In genomic region chr13:45922467-45922866, GRCm38 (mm10) we compare ENCODE assay signal across 11 mouse cellular contexts. TPM values are rescaled to one million over a fixed set of nuclear protein-coding genes. Genes with fewer than 3 reads are reported as not detected.
A peak's percentile ranks its signal among the peaks of the same experiment; 100 is the strongest.
DNase-seq lines count a peak whose midpoint lies in the region; ATAC-seq and TF ChIP-seq lines count a peak whose summit lies in the region.
"Had no signal": no experiment of that assay in that cellular context is flagged by ENCODE, and none has a peak within 500 bp of the region (broad histone marks: within the 10 kb centered on the region; RNA-seq: fewer than 3 reads in every experiment).

No protein-coding gene starts in this region.

- TF ChIP-seq CTCF in intestine, postnatal 0 days (IDR thresholded peaks at IDR 0.05; ENCODE audit: low read depth): no peak
- no peak for TF ChIP-seq CTCF in thymus, adult 2 months (IDR thresholded peaks at IDR 0.05; ENCODE audit: borderline replicate concordance, control insufficient read depth, extremely low read depth, insufficient read depth, low read length, poor library complexity)

- H3K9me3 ChIP-seq in intestine, embryonic 14.5 days (ENCODE audit: control insufficient read depth, low read length): no peaks in the 10 kb centered on the region
- no peaks in the 10 kb centered on the region for H3K9me3 ChIP-seq in intestine, postnatal 0 days (ENCODE audit: control insufficient read depth)
- H3K9me3 ChIP-seq: hindbrain, embryonic 15.5 days had no signal

- TF ChIP-seq POLR2A in thymus, adult 2 months (IDR thresholded peaks at IDR 0.05; ENCODE audit: control insufficient read depth, extremely low read depth, insufficient read depth, low read length, poor library complexity): no peak

- no peaks in the 10 kb centered on the region for H3K27me3 ChIP-seq in intestine, embryonic 14.5 days (replicated peaks; ENCODE audit: control insufficient read depth, insufficient read depth, low read length)
- no peaks in the 10 kb centered on the region for H3K27me3 ChIP-seq in intestine, postnatal 0 days (replicated peaks; ENCODE audit: control insufficient read depth, insufficient read depth, low read length)
- H3K27me3 ChIP-seq in thymus, adult 2 months (ENCODE audit: control insufficient read depth, insufficient read depth, low read length): no peaks in the 10 kb centered on the region
- H3K27me3 ChIP-seq: hindbrain, embryonic 15.5 days had no signal

- no peak overlapping the region for H3K4me3 ChIP-seq in intestine, embryonic 14.5 days (ENCODE audit: low read depth, low read length)
- H3K4me3 ChIP-seq in intestine, postnatal 0 days (ENCODE audit: low read depth, low read length): no peak overlapping the region
- no peak overlapping the region for H3K4me3 ChIP-seq in thymus, adult 2 months (ENCODE audit: control insufficient read depth, insufficient read depth, low read length)
- H3K4me3 ChIP-seq: hindbrain, embryonic 15.5 days had no signal

- peaks cover 7% of the 10 kb centered on the region; the same call in 1 of the 2 replicates for H3K4me1 ChIP-seq in intestine, embryonic 14.5 days (replicated peaks; ENCODE audit: control insufficient read depth, insufficient read depth, low read length)
- H3K4me1 ChIP-seq in intestine, postnatal 0 days (replicated peaks; ENCODE audit: control insufficient read depth, insufficient read depth, low read length): no peaks in the 10 kb centered on the region
- peaks cover 19% of the 10 kb centered on the region for H3K4me1 ChIP-seq in thymus, adult 2 months (replicated peaks; ENCODE audit: control insufficient read depth, insufficient read depth, low read length)
- H3K4me1 ChIP-seq: hindbrain, embryonic 15.5 days had no signal

- peak overlapping the region; percentile 15; the same call in 1 of the 2 replicates for H3K4me2 ChIP-seq in intestine, embryonic 14.5 days (ENCODE audit: low read length)
- no peak overlapping the region for H3K4me2 ChIP-seq in intestine, postnatal 0 days (replicated peaks; ENCODE audit: low read depth)
- H3K4me2 ChIP-seq: hindbrain, embryonic 15.5 days had no signal

- peak; percentile 64 for DNase-seq in intestine, embryonic 14.5 days (ENCODE audit: low spot score)
- DNase-seq in adipocyte (ENCODE audit: low spot score): peak; percentile 21
- peak; percentile 49 for DNase-seq in lung, postnatal 10 days
- peak; percentile 54 for DNase-seq in thymus, adult 2 months
- no peak for DNase-seq in ovary, postnatal 10 days (ENCODE audit: low spot score)
- no peak for DNase-seq in frontal cortex, postnatal 14 days (ENCODE audit: low spot score in 2 of 2)
- DNase-seq in cerebellum, adult 8-10 months: no peak
- DNase-seq: cerebellum, adult 11 months; liver, postnatal 0 days had no signal

- H3K27ac ChIP-seq in intestine, embryonic 14.5 days (ENCODE audit: low read depth): peak overlapping the region; percentile 70; the same call in 1 of the 2 replicates
- H3K27ac ChIP-seq in intestine, postnatal 0 days (ENCODE audit: low read depth, low read length): no peak overlapping the region
- H3K27ac ChIP-seq in thymus, adult 2 months (ENCODE audit: control insufficient read depth, insufficient read depth, low read length): no peak overlapping the region
- H3K27ac ChIP-seq: hindbrain, embryonic 15.5 days had no signal

- 38% methylated on average over 9 of the region's 9 CpGs for WGBS in intestine, embryonic 14.5 days
- WGBS in intestine, postnatal 0 days: 54% methylated on average over 9 of the region's 9 CpGs
- 0% methylated on average over 9 of the region's 9 CpGs for WGBS in thymus, adult 2 months

- no peak for ATAC-seq in intestine, embryonic 14.5 days (replicated peaks; ENCODE audit: low FRiP score, low TSS enrichment, low read depth)
- ATAC-seq in intestine, postnatal 0 days: no peak
- ATAC-seq: liver, postnatal 0 days had no signal

- H3K9ac ChIP-seq in intestine, embryonic 14.5 days (ENCODE audit: low read length): no peak overlapping the region
- H3K9ac ChIP-seq in intestine, postnatal 0 days (ENCODE audit: low read depth, low read length): no peak overlapping the region
- H3K9ac ChIP-seq: hindbrain, embryonic 15.5 days; liver, postnatal 0 days had no signal

- H3K36me3 ChIP-seq in intestine, embryonic 14.5 days (ENCODE audit: control insufficient read depth, insufficient read depth, low read length): no peaks in the 10 kb centered on the region
- no peaks in the 10 kb centered on the region for H3K36me3 ChIP-seq in intestine, postnatal 0 days (ENCODE audit: control insufficient read depth, insufficient read depth)
- no peaks in the 10 kb centered on the region for H3K36me3 ChIP-seq in thymus, adult 2 months (ENCODE audit: control insufficient read depth, insufficient read depth, low read length)
- H3K36me3 ChIP-seq: hindbrain, embryonic 15.5 days had no signal

RNA-seq across cellular contexts. Expression of gene Atxn1, which starts 42.3 kb away (rescaled TPM):
- 4.8 and 5.4 TPM in 2 replicates for polyA plus RNA-seq in intestine, embryonic 14.5 days (2014; fragmentation: Nextera tagmentation; extraction: Ambion mirVana)
- 6.1 and 9.4 TPM in 2 replicates for polyA plus RNA-seq in intestine, postnatal 0 days (2015; fragmentation: Nextera tagmentation; extraction: Ambion mirVana)
- 13.5 and 17.5 TPM in 2 replicates for polyA plus RNA-seq in thymus, adult 2 months (2012; rRNA removed)

Comparison
In these comparisons a context has a peak if more than half of its experiments do, and no peak if none do; other contexts are left out.
1. DNase-seq: peak in intestine, embryonic 14.5 days (single experiment), adipocyte (single experiment), lung, postnatal 10 days (single experiment) and thymus, adult 2 months (single experiment); none in ovary, postnatal 10 days (single experiment), frontal cortex, postnatal 14 days (0 of 2) and cerebellum, adult 8-10 months (single experiment).